Mouse (Mus musculus) liver, postnatal 0 days (tissue): ENCODE measurements at regions not wholly inside any gene's neighbourhood (a gene's known extent, or its start where the extent isn't known, plus 50 kb on each side); places are given as distances from the start of the nearest gene placed in this dataset.
A peak's percentile ranks its signal among the peaks of the same experiment; 100 is the strongest.

Experiments used
- ATAC-seq: fragments of 200-750 bp; cut with Nextera tagmentation; 2 replicates; pipeline ENCODE4 v1.8.0; 2017; ENCODE audit warnings: mild to moderate bottlenecking, moderate library complexity
- DNase-seq: peaks from one replicate; pipeline ENCODE4 v3.0.0-alpha.2; 2016
- H3K27ac ChIP-seq: fragments of 300-500 bp; sonication (generic); 2 replicates; pipeline ENCODE4 v1.5.1; 2014; ENCODE audit warnings: antibody characterized with exemption, moderate library complexity, mild to moderate bottlenecking, low read depth
- H3K27me3 ChIP-seq: fragments of 300-500 bp; sonication (generic); 2 replicates; pipeline ENCODE4 v1.6.1; 2014; ENCODE audit warnings: low read length, control low read depth, mixed read lengths; ENCODE audit not compliant: insufficient read depth
- H3K36me3 ChIP-seq: fragments of 300-500 bp; sonication (generic); replicated peaks from 2 replicates; pipeline ENCODE4 v1.6.1; 2014; ENCODE audit warnings: mild to moderate bottlenecking, control low read depth, low read length, moderate library complexity, mixed read lengths; ENCODE audit not compliant: insufficient read depth
- H3K4me1 ChIP-seq: fragments of 300-500 bp; sonication (generic); 2 replicates; pipeline ENCODE4 v1.6.1; 2014; ENCODE audit warnings: antibody characterized with exemption, mild to moderate bottlenecking, control low read depth; ENCODE audit not compliant: insufficient read depth
- H3K4me2 ChIP-seq: fragments of 300-500 bp; sonication (generic); 2 replicates; pipeline ENCODE4 v1.6.1; 2014; ENCODE audit warnings: low read depth, mild to moderate bottlenecking, low read length, moderate library complexity, mixed read lengths
- H3K4me3 ChIP-seq: fragments of 300-500 bp; sonication (generic); 2 replicates; pipeline ENCODE4 v1.5.1; 2014; ENCODE audit warnings: low read depth, low read length
- H3K9ac ChIP-seq: fragments of 300-500 bp; sonication (generic); replicated peaks from 2 replicates; pipeline ENCODE4 v1.6.1; 2014; ENCODE audit warnings: mild to moderate bottlenecking, moderate library complexity
- H3K9me3 ChIP-seq: fragments of 300-500 bp; sonication (generic); 2 replicates; pipeline ENCODE4 v1.6.1; 2016; ENCODE audit warnings: mild to moderate bottlenecking, control low read depth, low read length, mixed read lengths
- CTCF ChIP-seq: sonication (generic); IDR thresholded peaks from 2 replicates; pipeline ENCODE4 v1.5.1; 2016; ENCODE audit warnings: antibody characterized with exemption, low read depth
- EP300 ChIP-seq: IDR thresholded peaks from 2 replicates; pipeline ENCODE4 v1.6.1; 2016; ENCODE audit warnings: antibody characterized with exemption, low read depth, mild to moderate bottlenecking
- WGBS: fragments of 180-500 bp; shearing (Covaris S2); extraction: QIAGEN DNeasy Blood & Tissue Kit; methylation state at CpG from one replicate; pipeline ENCODE4 v1.1.7; 2014; ENCODE audit not compliant: insufficient replicate concordance; 5-methylcytosine and 5-hydroxymethylcytosine counted together

GRCm38 (mm10) chr13:83741591-83742021 is 237.8 kb downstream of the Mef2c start:
- TF ChIP-seq CTCF (no peak), EP300 (no peak)
- H3K27me3 ChIP-seq, result peaks cover 74% of the 10 kb centered on the region

DNA sequence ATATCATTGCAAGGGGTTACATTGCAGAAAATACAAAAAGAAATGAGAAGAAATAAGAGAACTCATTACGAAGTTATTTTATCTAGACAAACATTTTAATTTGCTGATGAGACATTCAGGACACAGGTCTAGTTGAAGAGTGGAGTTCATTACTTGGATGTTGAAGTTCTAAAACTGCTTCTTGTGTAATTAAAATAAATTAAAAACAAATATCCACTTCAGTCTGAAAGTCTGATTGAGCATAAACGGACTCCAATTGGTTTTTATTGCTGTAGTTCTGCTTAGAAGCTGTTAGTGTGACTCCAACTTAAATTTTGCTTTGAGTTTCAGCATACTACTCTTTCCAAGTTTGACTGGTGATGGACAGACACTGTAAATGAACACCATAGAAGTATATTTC is 238.3 kb downstream of the Mef2c start:
- peaks cover 72% of the 10 kb centered on the region for H3K27me3 ChIP-seq
- H3K4me1 ChIP-seq, result peaks cover 15% of the 10 kb centered on the region; the same call in 1 of the 2 replicates
- H3K36me3 ChIP-seq, result no peaks in the 10 kb centered on the region
- DNase-seq, result no peak
- no peaks in the 10 kb centered on the region for H3K9me3 ChIP-seq
- H3K4me2 ChIP-seq, result no peak overlapping the region
- H3K4me3 ChIP-seq, result no peak overlapping the region
- 69% methylated on average over 2 of the region's 2 CpGs for WGBS
- ATAC-seq, result no peak
- no peak overlapping the region for H3K9ac ChIP-seq
- H3K27ac ChIP-seq, result no peak overlapping the region
- TF ChIP-seq EP300 (no peak), CTCF (no peak)

More at GRCm38 (mm10) chr13:83741591-83742021, 237.8 kb downstream of the Mef2c start:
- Histone ChIP-seq H3K4me3 (no peak overlapping the region), H3K9me3 (no peaks in the 10 kb centered on the region), H3K36me3 (no peaks in the 10 kb centered on the region), H3K9ac (no peak overlapping the region), H3K4me1 (peaks cover 15% of the 10 kb centered on the region; the same call in 1 of the 2 replicates), H3K4me2 (no peak overlapping the region), H3K27ac (no peak overlapping the region)
- DNase-seq (no peak), ATAC-seq (no peak)
- 59% methylated on average over 7 of the region's 7 CpGs for WGBS

- no peak for TF ChIP-seq CTCF
- no peak for TF ChIP-seq EP300
- H3K27ac ChIP-seq, result no peak overlapping the region
- H3K9ac ChIP-seq, result no peak overlapping the region
- no peak overlapping the region for H3K4me3 ChIP-seq
- ATAC-seq (no peak), DNase-seq (no peak)
- no peak overlapping the region for H3K4me2 ChIP-seq
- 67% methylated on average over 3 of the region's 3 CpGs for WGBS
- no peaks in the 10 kb centered on the region for H3K36me3 ChIP-seq
- peaks cover 15% of the 10 kb centered on the region; the same call in 1 of the 2 replicates for H3K4me1 ChIP-seq
- no peaks in the 10 kb centered on the region for H3K9me3 ChIP-seq
- H3K27me3 ChIP-seq, result peaks cover 68% of the 10 kb centered on the region
Observed at GRCm38 (mm10) chr13:83742546-83742945, 238.7 kb downstream of the Mef2c start.

DNA sequence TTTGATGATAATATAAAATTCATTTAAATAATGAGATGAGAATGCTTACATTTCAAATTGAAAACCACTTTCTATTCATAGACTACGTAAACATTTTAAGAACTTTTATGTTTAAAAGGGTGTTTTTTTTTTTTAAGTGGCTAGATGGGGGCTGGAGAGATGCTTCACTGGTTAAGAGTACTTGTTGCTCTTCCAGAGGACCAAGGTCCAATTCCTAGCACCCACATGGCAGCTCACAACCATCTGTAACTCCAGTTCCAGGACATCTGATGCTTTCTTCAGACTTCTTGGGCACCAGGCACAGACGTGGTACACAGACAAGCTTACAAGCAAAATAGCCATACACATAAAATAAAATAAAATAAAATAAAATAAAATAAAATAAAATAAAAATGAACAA is 239.5 kb downstream of the Mef2c start:
- Histone ChIP-seq H3K4me1 (peaks cover 15% of the 10 kb centered on the region; the same call in 1 of the 2 replicates), H3K9me3 (no peaks in the 10 kb centered on the region), H3K27ac (no peak overlapping the region), H3K4me2 (no peak overlapping the region), H3K9ac (no peak overlapping the region), H3K4me3 (no peak overlapping the region), H3K36me3 (no peaks in the 10 kb centered on the region), H3K27me3 (peaks cover 60% of the 10 kb centered on the region)
- no peak for TF ChIP-seq EP300
- no peak for TF ChIP-seq CTCF
- ATAC-seq (no peak), DNase-seq (no peak)
- WGBS, result 76% methylated on average over 2 of the region's 2 CpGs

DNA sequence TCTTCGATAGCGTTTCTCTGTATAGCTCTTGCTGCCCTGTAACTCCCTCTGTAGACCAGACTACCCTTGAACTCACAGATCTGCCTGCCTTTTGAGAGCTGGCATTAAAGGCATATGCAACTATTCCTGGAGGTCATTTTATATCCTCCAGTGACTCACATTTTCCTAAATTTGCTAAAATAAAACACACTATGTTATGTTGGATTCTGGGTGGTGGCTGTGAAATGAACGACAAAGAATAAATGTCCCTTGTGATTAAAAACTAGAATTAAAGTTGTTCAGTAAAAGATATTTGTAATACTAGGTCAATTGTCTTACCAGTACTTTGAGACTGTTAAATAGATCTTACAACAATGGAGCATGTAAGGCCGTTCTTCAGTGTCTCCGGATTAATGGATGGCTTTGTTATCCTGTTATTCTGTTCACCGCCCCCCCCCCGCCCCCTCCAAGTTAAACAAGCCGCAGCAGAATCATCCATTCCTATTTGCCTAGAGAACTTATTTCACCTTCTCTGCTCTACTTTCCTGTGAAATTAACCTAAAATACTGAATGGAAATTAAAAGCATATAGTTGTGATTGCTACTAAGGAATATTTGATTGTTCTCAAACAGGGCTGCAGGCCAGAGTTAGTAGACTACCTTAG is 240.4 kb downstream of the Mef2c start:
- DNase-seq, result no peak
- H3K9ac ChIP-seq, result no peak overlapping the region
- no peaks in the 10 kb centered on the region for H3K9me3 ChIP-seq
- peaks cover 52% of the 10 kb centered on the region for H3K27me3 ChIP-seq
- H3K27ac ChIP-seq, result no peak overlapping the region
- H3K36me3 ChIP-seq, result no peaks in the 10 kb centered on the region
- no peak for ATAC-seq
- H3K4me3 ChIP-seq, result no peak overlapping the region
- WGBS, result 49% methylated on average over 8 of the region's 8 CpGs
- H3K4me1 ChIP-seq, result peaks cover 10% of the 10 kb centered on the region; the same call in 1 of the 2 replicates
- no peak for TF ChIP-seq EP300
- no peak for TF ChIP-seq CTCF
- no peak overlapping the region for H3K4me2 ChIP-seq

- 0 out of 2 replicates have a peak, but pooled peaks cover 4% of the 10 kb centered on the region for H3K4me1 ChIP-seq
- ATAC-seq, result no peak
- H3K4me2 ChIP-seq, result peak overlapping the region; percentile 44; the same call in 1 of the 2 replicates
Observed at GRCm38 (mm10) chr13:83744981-83745555, 241.2 kb downstream of the Mef2c start.

More at GRCm38 (mm10) chr13:83744981-83745555, 241.2 kb downstream of the Mef2c start:
- DNase-seq, result peak; percentile 18
- no peak for TF ChIP-seq CTCF
- TF ChIP-seq EP300, result no peak
- Histone ChIP-seq H3K9me3 (no peaks in the 10 kb centered on the region), H3K27me3 (peaks cover 44% of the 10 kb centered on the region), H3K4me3 (peak overlapping the region; percentile 21), H3K36me3 (no peaks in the 10 kb centered on the region), H3K9ac (no peak overlapping the region), H3K27ac (no peak overlapping the region)
- WGBS, result 2% methylated on average over 36 of the region's 38 CpGs
